Mouse (Mus musculus) liver, embryonic 16.5 days (tissue): Measurements from ENCODE around the gene Stox1. TPM values are rescaled to one million over a fixed set of nuclear protein-coding genes. Genes with fewer than 3 reads are reported as not detected.
"Not testable (repeated sequence)": the region's sequence is repeated elsewhere in the genome, so short reads cannot be mapped to it uniquely, and the experiment has no call there.

Experiments used
- ATAC-seq: fragments of 200-750 bp; cut with Nextera tagmentation; 2 replicates; pipeline ENCODE4 v1.8.0; 2017; ENCODE audit warnings: low read depth, mild to moderate bottlenecking, moderate number of reproducible peaks, moderate library complexity
- H3K27ac ChIP-seq: fragments of 300-500 bp; sonication (generic); 2 replicates; pipeline ENCODE4 v1.5.1; 2014; ENCODE audit warnings: mild to moderate bottlenecking, low read length
- H3K27me3 ChIP-seq: fragments of 300-500 bp; sonication (generic); 2 replicates; pipeline ENCODE4 v1.6.1; 2014; ENCODE audit warnings: low read depth, low read length, mixed read lengths; ENCODE audit not compliant: control insufficient read depth, insufficient read depth
- H3K36me3 ChIP-seq: fragments of 300-500 bp; sonication (generic); 2 replicates; pipeline ENCODE4 v1.6.1; 2014; ENCODE audit warnings: mild to moderate bottlenecking; ENCODE audit not compliant: control insufficient read depth, insufficient read depth
- H3K4me1 ChIP-seq: fragments of 300-500 bp; sonication (generic); 2 replicates; pipeline ENCODE4 v1.6.1; 2014; ENCODE audit warnings: low read depth, low read length, mixed read lengths; ENCODE audit not compliant: control insufficient read depth
- H3K4me2 ChIP-seq: fragments of 300-500 bp; sonication (generic); 2 replicates; pipeline ENCODE4 v1.6.1; 2014; ENCODE audit warnings: low read depth, low read length, mixed read lengths
- H3K4me3 ChIP-seq: fragments of 300-500 bp; sonication (generic); 2 replicates; pipeline ENCODE4 v1.5.1; 2014; ENCODE audit warnings: low read depth, mild to moderate bottlenecking, low read length
- H3K9ac ChIP-seq: fragments of 300-500 bp; sonication (generic); 2 replicates; pipeline ENCODE4 v1.6.1; 2014; ENCODE audit warnings: low read depth, low read length
- H3K9me3 ChIP-seq: fragments of 300-500 bp; sonication (generic); replicated peaks from 2 replicates; pipeline ENCODE4 v1.6.1; 2016; ENCODE audit warnings: low read length; ENCODE audit not compliant: control insufficient read depth
- WGBS: fragments of 180-500 bp; shearing (Covaris S2); extraction: QIAGEN DNeasy Blood & Tissue Kit; methylation state at CpG from one replicate; pipeline ENCODE4 v1.1.7; 2014; ENCODE audit not compliant: insufficient replicate concordance; 5-methylcytosine and 5-hydroxymethylcytosine counted together
- polyA plus RNA-seq: library from polyadenylated mRNA; unstranded; fragments of >200 nt; fragmentation: Nextera tagmentation; extraction: Ambion mirVana; gene quantifications from 2 replicates; pipeline ENCODE4 v1.2.1, GENCODE M21; 2015

Stox1 gene
- polyA plus RNA-seq: 0.11 and 0.19 TPM in 2 replicates

GRCm38 (mm10) chr10:62725771-62726687, at the start of gene Stox1:
TSS of gene Stox1 (minus strand) at chr10:62726128.
- Histone ChIP-seq H3K4me2 (peak within 1 kb of the TSS; percentile 77), H3K27me3 (peaks cover 38% of the 10 kb centered on the region)
- WGBS: 2% methylated on average over 75 of the region's 85 CpGs

GRCm38 (mm10) chr10:62750781-62751180, 24.9 kb upstream of the Stox1 start:
- no peak for ATAC-seq
- H3K36me3 ChIP-seq: peaks cover 67% of the 10 kb centered on the region
- no peak overlapping the region for H3K27ac ChIP-seq
- no peaks in the 10 kb centered on the region for H3K9me3 ChIP-seq
- no peak overlapping the region for H3K4me2 ChIP-seq
- H3K4me1 ChIP-seq: no peaks in the 10 kb centered on the region
- H3K4me3 ChIP-seq: no peak overlapping the region
- H3K27me3 ChIP-seq: no peaks in the 10 kb centered on the region
- 42% methylated on average over 6 of the region's 6 CpGs for WGBS
- no peak overlapping the region for H3K9ac ChIP-seq

More at GRCm38 (mm10) chr10:62725771-62726687, at the start of gene Stox1:
- Histone ChIP-seq H3K4me3 (peak within 1 kb of the TSS; percentile 69), H3K36me3 (no peaks in the 10 kb centered on the region), H3K9ac (peak within 1 kb of the TSS; percentile 43), H3K4me1 (peaks cover 9% of the 10 kb centered on the region), H3K9me3 (no peaks in the 10 kb centered on the region), H3K27ac (no peak within 1 kb of the TSS)
- ATAC-seq: peak; percentile 68

DNA sequence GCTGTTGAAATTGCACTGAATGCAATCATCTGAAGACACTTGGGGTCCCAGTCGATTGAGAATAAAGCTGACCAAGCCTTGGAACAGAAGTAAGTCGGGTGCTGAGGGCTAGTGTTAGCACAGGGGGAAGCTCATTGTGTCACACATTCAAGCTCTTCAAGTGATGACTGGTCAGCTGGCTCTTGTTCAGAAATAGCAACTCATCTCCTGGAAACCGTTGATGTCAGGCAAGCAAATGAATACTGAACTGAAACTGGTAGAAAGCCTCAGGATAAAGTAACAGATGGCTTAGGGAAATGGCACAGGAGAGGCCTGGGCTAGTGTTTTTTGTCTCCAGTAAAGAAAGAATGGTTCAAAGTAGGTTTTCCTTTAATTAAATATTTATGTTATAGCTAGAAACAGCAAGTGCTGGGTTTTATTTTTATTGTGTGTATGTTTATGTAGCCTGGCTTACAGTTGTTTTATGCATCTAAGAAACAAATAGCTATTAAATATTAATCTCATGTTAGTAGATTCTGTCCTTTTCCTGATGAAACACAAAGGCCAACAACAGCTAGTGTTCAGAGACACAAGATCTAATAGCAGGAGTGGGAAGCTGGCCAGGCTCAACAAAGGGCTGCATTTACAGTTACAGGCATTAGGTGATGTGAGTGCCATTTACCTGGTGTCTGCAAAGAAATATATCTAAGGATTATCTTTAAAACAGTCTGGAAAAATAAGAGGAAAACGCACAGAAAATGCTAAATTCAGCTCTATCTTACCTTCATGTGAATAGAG, 14.2 kb upstream of the Stox1 start:
- H3K27ac ChIP-seq: no peak overlapping the region
- no peaks in the 10 kb centered on the region for H3K27me3 ChIP-seq
- no peak overlapping the region for H3K4me2 ChIP-seq
- no peak for ATAC-seq
- H3K4me3 ChIP-seq: no peak overlapping the region
- no peak overlapping the region for H3K9ac ChIP-seq
- H3K9me3 ChIP-seq: no peaks in the 10 kb centered on the region
- no peaks in the 10 kb centered on the region for H3K4me1 ChIP-seq
- H3K36me3 ChIP-seq: peaks cover 14% of the 10 kb centered on the region
- whole genome bisulfite sequencing: 65% methylated on average over 4 of the region's 4 CpGs

DNA sequence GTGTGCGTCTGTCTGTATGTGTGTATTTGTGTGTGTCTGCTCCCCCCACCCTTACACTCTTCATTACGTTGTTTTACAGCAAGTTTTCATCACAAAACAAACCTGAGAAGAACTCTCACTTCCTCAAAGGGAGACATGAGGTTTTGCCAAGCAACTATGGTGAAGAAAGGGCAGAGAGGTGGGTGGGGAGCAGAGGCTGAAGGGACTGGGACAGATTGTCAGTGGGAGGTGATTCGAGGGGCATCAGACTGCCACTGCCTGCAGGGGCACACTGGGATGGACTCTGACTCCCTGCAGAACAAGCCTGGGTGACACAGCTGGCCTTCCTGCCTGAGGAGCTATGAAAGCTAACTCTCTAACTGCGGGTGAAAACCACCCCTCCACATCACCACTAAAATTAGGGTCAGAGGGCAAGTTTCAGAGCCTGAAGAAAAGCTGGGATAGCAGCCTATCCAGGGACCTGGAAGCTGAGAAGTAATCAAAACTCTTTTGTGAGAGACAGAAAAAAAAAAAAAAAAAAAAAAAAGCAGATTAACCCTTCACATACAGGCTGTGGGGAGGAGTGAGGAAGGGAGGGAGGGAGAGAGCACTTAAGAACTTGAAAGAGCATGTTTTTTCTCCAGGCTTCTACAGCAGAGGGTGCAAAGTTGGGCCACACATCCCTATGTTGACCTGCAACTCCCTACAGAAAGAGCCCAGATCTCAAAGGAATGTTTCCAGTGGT, 11.2 kb upstream of the Stox1 start:
- WGBS: 31% methylated on average over 4 of the region's 4 CpGs
- ATAC-seq: no peak
- H3K4me1 ChIP-seq: no peaks in the 10 kb centered on the region
- H3K9ac ChIP-seq: no peak overlapping the region
- H3K4me3 ChIP-seq: no peak overlapping the region
- H3K27ac ChIP-seq: no peak overlapping the region
- H3K27me3 ChIP-seq: no peaks in the 10 kb centered on the region
- H3K36me3 ChIP-seq: no peaks in the 10 kb centered on the region; the same call in 1 of the 2 replicates
- H3K9me3 ChIP-seq: no peaks in the 10 kb centered on the region
- H3K4me2 ChIP-seq: no peak overlapping the region

DNA sequence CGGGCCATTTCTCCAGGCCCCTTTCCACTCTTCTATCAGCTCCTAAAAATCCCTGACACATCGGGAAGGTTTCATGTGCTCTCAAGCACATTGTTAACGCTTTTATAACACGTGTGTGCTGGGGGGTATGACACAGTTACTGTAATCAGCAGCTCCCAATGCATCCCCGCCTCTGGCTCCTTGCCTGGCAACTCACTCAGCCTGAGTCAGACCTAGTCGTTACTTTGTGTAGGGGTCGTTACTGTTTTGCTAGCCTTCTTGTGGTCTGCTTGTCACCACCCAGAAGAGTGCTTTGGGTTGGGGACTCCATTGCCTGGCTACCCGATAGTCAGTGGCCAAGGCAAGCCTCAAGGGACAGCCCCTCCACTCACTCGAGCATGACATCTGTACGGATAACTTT, 4.9 kb upstream of the Stox1 start:
- H3K4me1 ChIP-seq: peaks cover 6% of the 10 kb centered on the region
- no peak overlapping the region for H3K27ac ChIP-seq
- no peak overlapping the region for H3K4me2 ChIP-seq
- peaks cover 15% of the 10 kb centered on the region for H3K27me3 ChIP-seq
- WGBS: 56% methylated on average over 10 of the region's 10 CpGs
- H3K9me3 ChIP-seq: no peaks in the 10 kb centered on the region
- no peaks in the 10 kb centered on the region for H3K36me3 ChIP-seq
- no peak overlapping the region for H3K9ac ChIP-seq
- ATAC-seq: no peak
- no peak overlapping the region for H3K4me3 ChIP-seq

- 18% methylated on average over 7 of the region's 7 CpGs for WGBS
- Histone ChIP-seq H3K9ac (no peak overlapping the region), H3K4me3 (no peak overlapping the region), H3K27me3 (peaks cover 38% of the 10 kb centered on the region), H3K27ac (no peak overlapping the region), H3K4me1 (peaks cover 9% of the 10 kb centered on the region), H3K4me2 (no peak overlapping the region), H3K36me3 (no peaks in the 10 kb centered on the region), H3K9me3 (no peaks in the 10 kb centered on the region)
- no peak for ATAC-seq
These were observed 992 bp downstream of the Stox1 start for GRCm38 (mm10) chr10:62724936-62725335.

DNA sequence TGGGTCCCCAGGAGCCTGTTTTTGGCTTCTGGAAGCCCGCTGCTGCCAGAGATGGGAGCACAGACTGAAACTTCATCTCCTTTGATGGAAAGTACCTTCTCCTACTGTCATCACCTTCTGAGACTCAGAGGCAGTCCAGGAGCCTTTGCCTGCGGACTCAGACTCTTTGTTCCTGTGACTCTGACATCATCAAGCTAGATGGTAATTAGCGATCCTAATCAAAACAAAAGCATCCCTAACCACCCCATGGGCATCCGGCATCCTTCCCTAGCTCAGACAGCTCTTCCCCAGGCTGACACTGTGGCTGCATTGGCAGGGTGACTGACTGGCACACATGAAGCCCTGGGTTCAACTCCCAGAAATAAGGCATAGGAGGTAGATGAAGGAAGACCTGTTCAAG, 3.2 kb downstream of the Stox1 start:
- Histone ChIP-seq H3K36me3 (no peaks in the 10 kb centered on the region), H3K27me3 (peaks cover 38% of the 10 kb centered on the region), H3K4me2 (no peak overlapping the region), H3K4me3 (no peak overlapping the region), H3K9ac (no peak overlapping the region), H3K27ac (no peak overlapping the region), H3K4me1 (peaks cover 9% of the 10 kb centered on the region), H3K9me3 (no peaks in the 10 kb centered on the region)
- ATAC-seq: no peak
- 17% methylated on average over 4 of the region's 4 CpGs for WGBS

DNA sequence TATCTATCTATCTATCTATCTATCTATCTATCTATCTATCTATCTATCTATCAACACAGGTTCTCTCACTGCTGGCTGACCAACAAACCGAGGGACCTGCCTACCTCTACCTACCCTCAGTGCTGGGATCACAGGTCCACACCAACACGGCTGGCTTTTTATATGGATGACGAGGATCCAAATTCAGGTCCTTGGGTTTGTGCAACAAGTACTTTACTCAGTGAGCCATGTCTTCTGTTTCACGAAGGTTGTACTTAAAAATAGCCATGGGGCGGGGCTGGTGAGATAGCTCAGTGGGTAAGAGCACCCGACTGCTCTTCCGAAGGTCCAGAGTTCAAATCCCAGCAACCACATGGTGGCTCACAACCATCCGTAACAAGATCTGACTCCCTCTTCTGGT, 5.4 kb downstream of the Stox1 start:
- not testable (repeated sequence) for H3K4me2 ChIP-seq, H3K36me3 ChIP-seq, ATAC-seq, H3K27ac ChIP-seq, H3K9me3 ChIP-seq, H3K9ac ChIP-seq, H3K4me1 ChIP-seq, H3K4me3 ChIP-seq
- H3K27me3 ChIP-seq: peaks cover 20% of the 10 kb centered on the region
- 58% methylated on average over 7 of the region's 8 CpGs for WGBS
